Mouse (Mus musculus) heart, adult 11 months (tissue): ENCODE measurements around the gene Cyfip1.

Experiments used
- DNase-seq: peaks from one replicate; pipeline ENCODE4 v3.0.0; 2022

The Cyfip1 gene

DNA sequence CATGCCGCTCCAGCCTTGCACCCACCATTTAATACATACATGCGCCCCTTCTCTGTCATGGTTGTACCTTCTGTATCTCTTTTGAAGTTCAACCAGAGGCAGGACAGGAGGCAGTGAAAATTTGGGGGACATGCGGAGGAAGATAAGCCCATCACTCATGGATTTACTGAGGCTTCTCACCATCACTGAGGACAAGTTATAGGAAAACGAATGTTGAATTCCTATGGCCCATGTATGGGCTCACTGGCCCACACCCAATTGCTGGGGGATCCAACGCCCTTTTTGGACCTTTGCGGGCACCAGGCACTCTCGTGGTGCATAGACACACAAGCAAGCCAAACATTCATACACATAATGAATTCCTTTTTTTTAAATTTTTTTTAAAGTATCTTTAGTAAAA, at the start of gene Cyfip1:
Gene Cyfip1, plus strand, starts transcription at position 301 of the 400 bp plus-strand sequence.
- DNase-seq = peak; percentile 72

DNA sequence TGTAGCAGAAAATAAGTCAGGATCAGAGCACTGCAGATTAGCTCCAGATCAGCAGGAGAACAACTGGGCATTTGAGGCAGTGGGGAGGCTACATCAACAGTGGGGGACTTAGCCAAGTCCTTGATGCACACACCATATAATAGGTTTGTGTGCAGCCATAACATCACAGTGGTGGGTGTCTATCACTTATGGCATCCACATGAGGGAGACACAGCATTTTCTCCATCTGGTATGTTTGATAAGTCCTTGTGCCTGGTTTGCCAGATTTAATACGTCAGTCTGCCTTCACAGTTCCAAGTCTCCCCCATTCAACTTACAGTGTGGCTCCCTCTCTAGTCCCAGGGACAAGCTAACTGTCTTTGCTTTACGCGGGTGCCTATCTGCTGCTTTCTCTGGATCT, 49.3 kb upstream of the Cyfip1 start:
- peak; percentile 82 for DNase-seq

DNA sequence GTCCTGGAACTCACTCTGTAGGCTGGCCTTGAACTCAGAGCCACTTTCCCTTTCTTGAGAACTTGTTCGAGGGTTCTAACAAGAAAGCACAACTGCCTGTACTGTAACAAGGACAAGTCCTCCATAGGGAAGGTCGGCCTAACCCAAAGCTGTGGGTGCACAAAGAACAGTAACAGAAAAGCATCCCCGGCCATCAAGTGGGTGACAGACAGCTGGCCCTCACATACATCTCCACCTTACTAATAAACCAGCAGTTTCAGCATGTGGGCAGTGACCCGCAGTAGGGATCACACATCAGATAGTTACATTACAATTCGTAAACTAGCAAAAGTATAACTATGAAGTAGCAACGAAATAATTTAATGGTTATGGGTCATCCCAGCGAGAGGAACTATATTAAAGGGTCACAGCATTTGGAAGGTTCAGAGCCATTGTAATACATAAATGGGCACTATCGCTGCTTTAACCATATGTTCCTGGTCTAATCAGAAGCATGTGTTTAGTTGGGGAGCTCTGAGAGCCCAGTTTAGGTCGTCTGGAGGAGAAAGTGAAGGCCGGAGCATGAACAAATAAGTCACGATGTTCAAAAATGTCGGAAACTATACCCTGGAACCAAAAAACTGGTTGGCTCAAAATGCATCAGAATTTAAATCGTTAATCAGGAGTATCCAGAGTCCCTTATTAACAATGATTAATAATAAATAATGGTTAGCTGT, 48.2 kb upstream of the Cyfip1 start:
- DNase-seq = peak; percentile 82

DNA sequence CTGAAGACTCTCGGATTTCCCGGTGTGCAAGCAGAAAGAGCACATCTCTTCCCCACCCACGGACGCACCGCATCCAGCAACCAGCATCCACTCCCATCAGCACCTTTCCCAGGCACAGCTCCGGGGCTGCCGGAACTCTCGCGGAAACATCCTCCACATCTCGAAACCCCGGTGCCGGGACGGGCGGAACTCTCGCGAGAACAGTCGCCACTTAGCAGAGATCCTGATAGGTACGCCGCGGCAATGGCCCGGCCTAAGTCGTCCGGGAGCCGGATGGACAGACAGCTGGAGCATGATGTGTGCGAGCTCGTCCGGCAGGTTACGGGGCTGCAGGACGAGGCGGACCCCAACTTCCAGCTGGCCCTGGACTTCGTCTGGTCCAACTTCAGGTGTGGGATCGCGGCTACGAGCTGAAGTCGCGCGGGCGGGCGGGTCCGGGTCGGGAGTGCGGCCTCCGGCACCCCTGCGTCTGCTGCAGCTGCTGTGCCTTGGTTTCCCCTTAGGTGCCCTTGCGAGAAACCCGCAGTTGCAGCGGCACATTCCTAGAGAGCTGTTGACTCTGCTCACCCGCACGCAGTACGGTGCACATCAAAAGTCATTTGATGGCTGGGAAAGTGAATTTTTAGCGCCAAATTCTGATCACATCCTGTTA, 47.5 kb upstream of the Cyfip1 start, which contains the start of gene Tubgcp5:
Gene Tubgcp5, plus strand, starts transcription at position 203 of the 652 bp plus-strand sequence.
- DNase-seq = peak; percentile 100

DNA sequence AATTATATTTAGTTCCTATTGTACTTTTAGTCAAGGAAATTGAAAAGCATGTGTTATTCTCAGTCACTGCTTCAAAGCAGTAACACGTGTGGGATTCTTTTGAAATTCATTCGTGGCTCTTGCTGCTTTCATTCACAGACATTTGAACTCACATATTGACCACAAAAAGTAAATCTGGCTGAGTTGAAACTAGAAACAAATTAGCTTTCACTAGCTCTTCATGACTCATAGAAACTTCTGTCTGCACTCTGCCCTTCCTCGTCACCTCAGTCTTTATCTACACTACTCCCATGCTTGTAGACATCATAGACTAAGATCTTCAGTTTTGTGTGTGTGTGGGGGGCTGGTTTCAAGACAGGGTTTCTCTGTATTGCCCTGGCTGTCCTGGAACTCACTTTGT, 41.6 kb upstream of the Cyfip1 start:
- no peak for DNase-seq

DNA sequence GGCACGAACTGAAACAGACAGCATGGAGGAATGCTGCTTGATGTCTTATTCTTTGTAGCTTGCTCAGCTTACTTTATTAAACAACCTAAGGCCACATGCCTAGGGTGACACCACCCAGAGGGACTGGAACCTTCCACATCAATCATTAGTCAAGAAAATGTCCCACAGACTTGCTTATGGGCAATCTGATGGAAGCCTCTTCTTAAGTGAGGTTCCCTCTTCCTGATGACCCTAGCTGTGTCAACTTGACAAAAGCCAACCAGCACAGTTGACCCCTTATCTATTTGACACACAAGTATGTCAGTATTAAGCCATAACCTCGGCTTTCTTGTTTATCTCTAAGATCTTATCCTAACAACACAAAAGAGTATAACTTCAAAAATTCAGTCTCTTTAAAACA, 31.6 kb upstream of the Cyfip1 start:
- peak; percentile 64 for DNase-seq

DNA sequence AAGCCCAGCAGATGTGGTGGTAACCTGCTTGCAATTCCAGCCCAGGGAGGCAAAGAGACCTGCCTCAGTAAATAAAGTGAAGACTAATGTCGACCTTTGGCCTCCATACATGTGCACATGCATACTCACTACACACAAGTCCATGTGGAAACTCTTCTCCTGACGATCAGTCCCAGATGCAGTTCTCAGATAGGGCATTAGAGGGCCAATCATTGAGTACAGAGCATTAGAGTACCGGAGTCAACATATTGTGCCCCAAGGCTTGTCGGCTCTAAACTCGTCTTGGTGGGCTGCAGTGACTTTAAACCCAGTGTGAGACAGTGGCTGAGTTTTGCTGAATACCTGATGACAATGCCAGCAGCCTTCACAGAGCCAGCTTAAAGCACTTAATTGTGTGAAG, 17.1 kb upstream of the Cyfip1 start:
- peak; percentile 15 for DNase-seq

DNA sequence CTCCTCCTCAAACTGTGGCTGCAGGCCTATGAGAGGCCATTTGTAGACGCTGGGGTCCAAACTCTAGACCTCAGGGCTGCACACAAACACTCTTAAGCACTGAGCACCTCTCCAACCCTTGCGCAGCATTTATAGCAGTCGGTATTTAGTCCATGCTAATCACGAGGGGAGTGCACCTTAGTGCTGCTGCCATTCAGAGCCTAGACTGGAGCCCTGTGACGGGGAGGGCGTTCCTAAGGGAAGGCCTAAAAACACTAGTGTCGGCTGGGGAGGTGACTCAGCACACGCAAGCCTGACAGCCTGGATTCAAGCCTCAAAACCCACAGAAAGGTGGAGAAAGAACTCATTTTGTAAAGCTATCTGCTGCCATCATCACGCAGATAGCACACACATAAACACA, 14.0 kb upstream of the Cyfip1 start:
- peak; percentile 37 for DNase-seq

DNA sequence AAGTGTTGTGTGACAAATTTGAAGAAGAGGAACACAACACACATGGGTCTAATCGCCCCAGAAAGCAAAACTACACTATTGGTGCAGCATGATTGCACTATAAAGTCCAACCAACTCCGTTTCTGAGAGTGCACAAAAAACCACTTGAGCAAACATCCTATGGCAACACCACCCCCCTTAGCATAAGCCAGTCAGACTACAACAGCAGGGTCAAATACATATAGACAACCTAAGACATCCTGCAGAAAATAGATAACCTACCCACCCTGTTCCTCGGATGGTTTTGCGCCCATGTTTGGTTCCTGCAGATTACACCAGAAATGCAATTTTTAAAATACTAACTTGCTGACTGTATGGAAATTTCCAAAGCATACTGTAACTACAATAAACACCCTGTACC, 4.7 kb upstream of the Cyfip1 start:
- DNase-seq = peak; percentile 53

DNA sequence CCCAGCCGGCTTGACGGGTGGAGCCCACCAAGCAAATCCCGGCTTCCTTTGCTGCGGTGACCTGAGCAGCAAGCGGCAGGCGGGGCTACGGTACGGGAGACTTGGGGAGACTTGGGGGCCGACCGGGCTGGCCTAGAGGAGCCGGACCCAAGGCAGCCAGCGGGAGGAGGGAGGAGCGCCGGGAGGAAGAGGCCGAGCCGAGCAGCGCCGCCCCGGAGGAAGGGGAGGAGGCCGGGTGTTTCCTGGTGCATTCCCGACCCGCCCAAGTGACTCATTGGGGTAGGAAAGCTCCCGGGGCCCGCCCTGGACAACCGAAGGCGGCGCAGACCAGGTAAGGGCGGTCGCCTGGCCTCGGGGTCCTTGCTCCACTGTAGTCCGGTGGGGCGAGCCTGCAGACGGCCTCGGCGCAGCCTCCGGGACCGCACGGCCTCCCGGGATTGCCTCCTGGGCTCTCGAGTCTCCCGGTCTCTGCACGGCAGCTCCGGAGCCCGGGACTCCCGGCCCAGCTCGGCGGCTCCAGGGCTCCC, 495 bp downstream of the Cyfip1 start:
- DNase-seq = peak; percentile 100

DNA sequence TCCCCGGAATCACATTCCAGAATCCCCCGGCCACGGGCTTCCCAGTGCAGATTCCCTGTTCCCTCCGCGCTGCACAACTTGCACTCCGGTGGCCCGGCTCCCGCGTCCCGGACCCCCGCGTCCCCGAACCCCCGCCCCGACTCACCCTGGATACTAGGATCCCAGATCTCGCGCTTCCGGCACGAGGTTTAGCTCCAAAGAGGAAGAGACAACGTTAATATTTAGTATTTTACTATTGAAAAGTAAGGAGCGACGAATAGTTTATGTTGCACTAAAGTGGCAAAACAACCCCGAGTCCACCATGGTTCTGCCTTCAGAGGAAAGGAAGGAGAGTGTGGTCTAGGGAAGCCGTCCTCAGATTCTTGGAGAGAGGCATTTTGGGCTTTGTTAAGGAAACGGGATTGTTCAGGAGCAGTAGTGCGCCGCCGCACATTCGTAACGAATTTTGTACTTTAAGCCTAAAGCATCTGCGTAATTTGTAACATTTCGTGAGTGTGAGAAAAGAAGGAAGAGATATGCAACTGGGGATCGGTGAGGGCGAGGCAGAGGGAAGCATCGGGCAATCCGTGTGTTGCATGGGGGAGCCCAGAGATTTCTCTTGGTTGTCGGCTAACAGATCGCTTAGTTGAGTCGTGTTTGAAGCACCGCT, 1.1 kb downstream of the Cyfip1 start:
- no peak for DNase-seq

DNA sequence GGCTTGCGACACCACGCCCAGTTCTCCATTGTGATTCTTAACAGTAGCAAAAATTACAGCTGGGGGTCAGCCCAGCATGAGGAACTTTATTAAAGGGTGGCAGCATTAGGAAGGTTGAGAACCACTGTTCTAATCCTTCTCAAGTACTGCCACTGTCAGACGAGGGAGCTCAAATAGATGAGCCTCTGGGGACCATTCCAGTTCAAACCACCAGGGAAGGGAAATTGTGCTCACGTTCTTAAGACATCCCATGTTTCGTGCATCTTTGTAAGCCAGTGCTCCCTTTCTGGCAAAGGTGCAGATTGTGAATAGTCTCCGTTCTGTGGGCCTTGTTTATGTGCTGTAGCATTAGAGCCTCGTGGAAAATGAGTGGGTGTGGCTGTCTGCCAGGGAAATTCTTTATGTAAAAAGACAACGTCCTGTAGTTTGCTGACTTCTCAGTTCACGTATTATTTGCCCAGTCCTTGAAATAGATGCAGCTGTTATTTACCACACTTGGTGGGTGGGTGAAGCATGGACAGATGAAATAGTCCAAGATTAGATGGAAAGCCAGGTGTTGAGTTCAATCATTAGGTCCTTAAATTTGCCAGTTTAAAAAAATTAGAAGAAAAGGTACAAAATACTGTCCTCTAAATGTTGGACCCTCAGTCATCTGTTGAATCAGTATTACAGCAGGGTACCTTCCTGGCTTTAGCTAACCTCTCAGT, 5.2 kb downstream of the Cyfip1 start:
- peak; percentile 61 for DNase-seq

DNA sequence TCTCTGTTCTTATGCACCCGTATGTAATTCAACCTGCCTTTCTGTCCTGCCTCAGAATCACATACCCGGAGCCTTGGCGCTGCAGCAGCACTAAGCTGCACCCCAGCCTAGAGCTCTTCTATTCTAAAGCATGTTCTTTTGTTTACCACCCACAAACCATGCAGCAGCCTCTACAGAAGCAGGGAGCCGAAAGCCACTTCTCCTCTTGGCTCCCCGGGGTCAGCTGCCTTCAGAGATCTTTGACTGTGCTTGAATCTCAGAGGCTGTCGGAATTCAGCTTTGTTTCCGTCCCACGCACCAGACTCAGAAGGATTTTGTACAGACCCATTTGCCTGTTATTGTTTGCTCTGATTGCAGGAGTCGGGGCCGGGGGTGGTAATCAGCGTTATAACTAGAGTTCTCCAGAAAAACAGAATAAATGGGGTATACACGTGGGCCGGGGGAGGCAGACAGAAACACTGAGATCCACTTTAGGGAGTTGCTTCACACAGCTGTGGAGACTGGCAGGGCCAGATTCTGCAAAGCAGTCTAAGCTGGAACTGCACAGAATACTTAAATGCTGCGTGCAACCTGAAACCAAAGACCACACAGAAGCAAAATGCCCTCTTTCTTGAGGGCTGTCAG, 8.5 kb downstream of the Cyfip1 start:
- DNase-seq = peak; percentile 80

DNA sequence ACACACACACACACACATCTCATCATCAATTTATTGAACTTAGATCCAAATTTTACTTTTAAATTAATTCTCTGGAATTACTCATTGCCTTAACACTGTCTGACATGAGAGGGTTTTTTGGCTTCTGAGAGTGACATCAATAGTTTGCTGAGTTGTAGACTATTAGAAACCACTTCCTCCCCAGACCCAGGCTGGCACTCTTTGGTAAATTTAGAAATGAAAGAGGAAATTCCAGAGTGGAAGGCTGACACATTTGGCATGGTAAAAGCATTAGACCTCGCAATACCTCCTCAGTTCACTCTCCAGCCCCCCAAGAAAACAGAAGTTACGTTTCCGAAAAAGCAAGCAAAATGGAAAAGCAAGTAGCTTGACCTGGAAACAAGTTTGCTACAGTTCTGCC, 11.2 kb downstream of the Cyfip1 start:
- peak; percentile 93 for DNase-seq

DNA sequence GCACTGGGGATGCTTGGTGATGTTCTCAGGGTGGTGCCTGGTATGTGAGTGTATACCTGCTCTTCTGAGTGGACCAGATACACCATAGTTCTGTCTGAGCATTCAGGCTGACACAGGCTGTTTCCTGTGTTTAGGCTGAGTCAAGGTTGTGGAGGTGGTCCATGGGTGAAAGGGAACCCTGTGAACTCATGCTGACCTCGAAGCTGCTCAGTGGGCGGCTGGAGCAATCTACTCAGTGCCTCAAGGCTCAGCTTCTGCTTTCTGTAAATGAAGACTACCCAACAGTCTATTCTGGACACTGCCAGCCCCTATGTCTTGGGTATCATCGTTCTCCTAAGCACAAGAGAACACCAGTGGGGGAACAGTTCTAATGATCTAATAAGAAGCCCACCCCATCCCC, 14.1 kb downstream of the Cyfip1 start:
- peak; percentile 90 for DNase-seq

DNA sequence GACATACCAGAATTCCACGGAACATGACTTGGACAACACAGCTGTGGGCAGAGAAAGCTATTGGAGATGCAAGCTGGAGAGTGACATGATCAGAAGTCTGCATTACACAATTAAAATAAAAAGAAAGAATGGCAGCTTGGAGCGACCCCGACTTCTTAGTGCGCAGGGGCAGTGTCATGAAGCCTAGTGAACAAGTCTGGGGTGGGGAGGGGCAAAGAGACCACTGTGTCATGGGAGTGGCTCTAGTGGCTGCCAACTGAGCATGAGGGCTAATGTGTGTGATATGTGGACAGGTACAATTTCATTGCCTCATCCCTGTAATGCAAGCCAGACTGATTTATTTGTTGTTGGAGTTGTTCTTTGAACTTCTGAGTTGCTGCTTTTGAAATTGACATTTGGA, 15.2 kb downstream of the Cyfip1 start:
- DNase-seq = peak; percentile 57

DNA sequence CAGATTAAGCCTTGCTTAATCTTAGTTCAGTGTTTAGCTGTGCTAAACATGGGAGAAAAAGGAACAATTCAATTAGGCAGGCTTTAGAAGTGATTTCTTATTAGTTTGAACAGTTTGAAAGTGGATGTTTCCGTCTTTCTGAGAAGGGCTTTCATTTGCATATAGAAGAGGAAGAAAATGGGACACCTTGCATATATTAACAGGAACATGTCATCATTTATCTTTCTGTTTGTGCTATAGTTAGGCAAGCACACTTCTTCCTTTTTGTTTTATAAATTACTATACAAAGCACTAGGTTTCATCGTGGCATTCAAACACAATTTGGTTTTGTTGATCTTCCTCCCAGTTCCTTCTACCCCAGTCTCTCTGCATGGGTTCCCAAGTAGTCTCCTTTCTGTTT, 16.2 kb downstream of the Cyfip1 start:
- no peak for DNase-seq

DNA sequence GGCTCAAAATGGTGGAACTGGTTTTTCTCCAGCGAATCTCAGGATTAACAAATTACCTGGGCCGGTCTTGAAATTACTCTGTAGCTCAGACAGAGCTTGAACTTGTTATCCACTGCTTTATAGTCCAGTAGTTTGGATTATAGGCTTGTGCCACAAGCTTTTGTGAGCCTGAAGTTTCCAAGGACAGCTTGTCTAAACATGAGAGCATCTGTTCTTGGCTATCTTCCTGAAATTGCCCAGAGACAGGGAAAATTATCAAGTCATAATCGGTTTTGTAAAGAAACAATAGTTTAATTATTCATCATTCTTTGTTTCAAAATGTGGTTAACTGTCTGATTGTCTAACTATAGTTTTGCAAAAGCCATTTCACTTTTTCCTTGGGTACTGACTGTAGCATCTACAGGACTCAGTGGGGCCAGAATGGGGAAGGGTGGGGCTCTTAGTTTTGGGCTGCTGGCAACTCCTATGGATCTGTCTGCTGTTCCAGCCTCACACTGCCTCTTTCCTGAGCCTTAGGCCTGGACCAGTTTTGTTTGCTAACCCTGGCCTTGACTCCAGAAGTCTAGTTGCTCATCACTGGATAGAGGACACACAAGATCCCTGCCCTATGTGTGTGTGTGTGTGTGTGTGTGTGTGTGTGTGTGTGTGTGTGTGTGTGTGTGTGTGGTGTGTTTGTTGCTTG, 17.4 kb downstream of the Cyfip1 start:
- peak; percentile 84 for DNase-seq

DNA sequence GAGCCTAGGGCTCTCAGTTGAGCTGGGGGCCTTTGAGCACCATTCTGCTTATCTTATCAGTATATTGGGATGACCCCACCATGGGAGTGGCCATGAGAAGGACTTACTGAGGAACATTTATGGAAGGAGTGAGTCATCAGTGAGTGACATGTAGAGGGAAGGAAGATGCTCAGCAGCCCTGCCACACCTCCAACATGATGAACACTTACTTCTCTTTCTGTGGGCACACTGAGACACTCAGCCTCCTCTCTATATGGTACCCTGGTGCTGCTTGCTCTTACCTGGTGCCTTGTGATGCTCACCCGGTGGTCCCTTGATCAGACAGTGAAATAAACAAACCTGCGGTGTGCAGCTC, 17.9 kb downstream of the Cyfip1 start:
- DNase-seq = peak; percentile 92

DNA sequence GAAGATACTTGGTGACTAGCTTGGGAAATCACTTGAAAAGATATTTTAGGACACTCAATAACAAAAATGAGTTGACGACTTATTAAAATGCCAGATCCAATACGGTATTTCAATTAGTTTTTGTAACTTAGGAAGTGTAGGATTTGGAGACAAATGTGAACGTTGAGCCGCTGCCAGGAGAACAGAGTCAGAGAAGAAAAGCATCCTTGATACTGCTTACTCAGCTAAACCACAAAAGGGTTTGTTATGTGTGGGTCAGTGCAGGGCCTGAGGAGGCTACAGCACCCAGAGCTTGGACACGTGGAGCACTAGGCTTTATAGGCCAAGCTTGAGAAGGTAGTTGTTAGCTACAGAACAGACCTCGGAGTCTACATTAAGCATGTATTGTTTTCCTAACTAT, 18.4 kb downstream of the Cyfip1 start:
- DNase-seq = peak; percentile 67

DNA sequence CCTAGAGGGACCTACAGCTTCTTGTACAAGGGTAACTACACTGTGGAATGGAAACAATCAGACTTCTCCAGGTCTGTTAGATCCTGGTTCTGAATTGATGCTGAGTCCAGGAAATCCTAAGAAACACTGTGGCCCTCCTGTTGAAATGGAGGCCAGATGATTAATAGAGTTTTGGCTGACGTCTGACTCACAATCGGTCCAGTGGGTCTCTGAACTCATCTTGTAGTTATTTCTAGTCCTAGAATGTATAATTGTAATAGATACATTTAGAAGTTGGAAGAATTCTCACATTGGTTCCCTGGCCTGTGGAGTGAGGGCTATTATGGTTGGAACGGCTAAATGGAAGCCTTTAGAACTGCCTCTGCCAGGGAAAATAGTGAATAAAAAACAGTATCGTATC, 19.6 kb downstream of the Cyfip1 start:
- DNase-seq = no peak

DNA sequence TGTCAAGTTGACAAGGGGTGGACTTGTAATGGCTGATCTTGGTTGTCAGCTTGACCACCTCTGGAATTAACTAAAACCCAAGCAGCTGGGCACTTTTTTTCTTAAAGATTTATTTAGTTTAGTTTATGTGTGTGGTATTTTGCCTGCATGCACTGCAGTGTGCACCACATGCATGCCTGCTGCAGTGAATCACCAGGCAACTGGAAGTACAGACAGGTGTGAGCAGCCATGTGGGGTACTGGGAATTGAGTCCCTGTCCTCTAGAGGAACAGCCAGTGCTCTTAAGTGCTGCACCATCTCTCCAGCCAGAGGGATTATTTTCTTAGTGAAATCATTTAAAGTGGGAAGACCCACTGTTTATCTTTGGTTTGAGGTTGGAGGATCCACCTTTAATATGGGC, 23.5 kb downstream of the Cyfip1 start:
- peak; percentile 60 for DNase-seq
